Mouse (Mus musculus) liver, embryonic 14.5 days (tissue): ENCODE measurements around the gene Bckdk.

Source experiments
- CTCF ChIP-seq: IDR thresholded peaks from 2 replicates; pipeline ENCODE4 v1.5.1; 2016; ENCODE audit warnings: antibody characterized with exemption, low read depth, control low read depth
- EP300 ChIP-seq: IDR thresholded peaks from 2 replicates; pipeline ENCODE4 v1.6.1; 2016; ENCODE audit warnings: antibody characterized with exemption, low read depth

DNA sequence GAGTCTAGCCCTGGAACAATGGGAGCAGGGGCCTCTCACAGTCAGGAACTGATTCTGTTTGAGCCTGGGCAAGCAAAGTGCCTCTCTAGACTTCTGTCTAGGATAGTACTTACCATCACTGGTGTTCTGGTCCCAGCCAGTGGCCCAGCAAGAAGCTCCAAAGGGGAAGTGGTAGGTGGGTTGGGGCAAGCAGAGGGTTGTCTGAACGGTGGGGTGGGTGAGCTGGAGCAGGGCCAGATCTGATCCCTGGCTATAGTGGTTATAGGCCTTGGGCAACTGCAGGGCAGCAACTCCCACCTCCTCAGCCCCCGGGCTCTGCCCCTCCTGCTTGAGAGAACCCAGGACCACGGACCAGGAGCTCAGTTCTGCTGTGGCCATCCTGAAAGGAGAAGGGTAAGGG is 15.1 kb upstream of the Bckdk start:
- TF ChIP-seq CTCF (no peak), EP300 (no peak)
